Mouse (Mus musculus) layer of hippocampus, adult 8-10 months (tissue): ENCODE data around the gene Oxsr1. TPM values are rescaled to one million over a fixed set of nuclear protein-coding genes. Genes with fewer than 3 reads are reported as not detected.
"Not testable (repeated sequence)": the region's sequence is repeated elsewhere in the genome, so short reads cannot be mapped to it uniquely, and the experiment has no call there.

Source experiments
- DNase-seq, 2 experiments: peaks; one replicate each; pipeline ENCODE4 v3.0.0; 2022; ENCODE audit warnings: low spot score in 2 of 2
- total RNA-seq, 4 experiments: library from RNA; stranded (reverse); gene quantifications; 2 replicates each; pipeline ENCODE4 v1.2.4; 2022

Oxsr1 gene
- 10 to 100 TPM; 33.8 to 37.9 (median 35.9) TPM for total RNA-seq

GRCm38 (mm10) chr9:119322289-119323259, at the start of gene Oxsr1:
Gene Oxsr1, minus strand, starts transcription at chr9:119322427.
- DNase-seq: peak; percentile 99 to 100

DNA sequence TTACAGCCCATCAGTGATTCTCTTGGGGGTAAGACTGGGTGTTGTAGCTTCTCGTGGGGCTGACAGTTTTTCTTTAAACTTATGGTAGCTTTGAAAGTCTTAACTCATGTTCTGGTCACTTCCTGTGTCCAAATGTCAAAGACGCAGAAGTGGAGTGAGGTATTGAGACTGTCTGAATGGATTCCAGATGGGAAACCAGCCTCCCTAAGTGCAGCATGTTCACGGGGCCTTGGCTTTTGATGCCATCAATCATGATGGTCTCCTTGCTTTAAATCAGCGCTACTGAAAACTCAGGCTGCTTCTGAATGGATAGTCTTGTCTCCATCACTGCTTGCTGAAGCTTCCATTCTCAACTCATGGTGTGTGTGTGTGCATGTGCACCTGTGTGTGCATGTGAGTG, 49.0 kb upstream of the Oxsr1 start:
- no peak for DNase-seq

DNA sequence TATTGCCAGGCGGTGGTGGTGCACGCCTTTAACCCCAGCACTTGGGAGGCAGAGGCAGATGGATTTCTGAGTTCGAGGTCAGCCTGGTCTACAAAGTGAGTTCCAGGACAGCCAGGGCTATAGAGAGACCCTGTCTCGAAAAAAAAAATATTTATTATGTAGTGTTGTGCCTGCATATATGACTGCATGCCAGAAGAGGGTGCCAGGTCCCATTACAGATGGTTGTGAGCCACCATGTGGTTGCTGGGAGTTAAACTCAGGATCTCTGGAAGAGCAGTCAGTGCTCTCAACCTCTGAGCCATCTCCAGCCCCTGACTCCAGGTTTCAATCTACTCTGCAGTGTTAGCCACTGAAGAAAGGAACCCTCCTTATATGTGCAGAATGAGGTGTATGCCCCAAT, 48.5 kb upstream of the Oxsr1 start:
- DNase-seq: not testable (repeated sequence)

GRCm38 (mm10) chr9:119368367-119368766, 46.1 kb upstream of the Oxsr1 start:
- no peak for DNase-seq

DNA sequence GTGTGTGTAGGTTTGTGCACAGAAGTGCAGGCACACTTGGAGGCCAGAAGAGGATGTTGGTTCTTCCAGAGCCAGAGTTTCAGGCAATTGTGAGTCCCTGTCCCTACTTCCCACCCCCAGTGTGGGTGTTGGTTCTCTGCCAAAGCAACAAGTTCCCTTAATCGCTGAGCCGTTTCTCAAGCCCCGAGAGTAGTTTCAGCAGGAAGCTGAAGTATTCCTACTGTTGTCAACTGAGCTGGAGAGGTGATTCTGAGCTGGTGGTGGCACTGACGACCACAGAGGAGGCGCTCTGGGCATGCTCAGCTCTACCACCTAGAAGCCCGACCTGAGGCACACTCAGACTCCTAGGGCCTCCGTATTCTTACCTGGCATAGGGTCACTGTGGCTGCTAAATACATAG, 43.1 kb upstream of the Oxsr1 start, which contains the start of gene Slc22a14:
Gene Slc22a14 (minus strand): TSS at position 270 of the 400 bp plus-strand sequence.
- no peak for DNase-seq

DNA sequence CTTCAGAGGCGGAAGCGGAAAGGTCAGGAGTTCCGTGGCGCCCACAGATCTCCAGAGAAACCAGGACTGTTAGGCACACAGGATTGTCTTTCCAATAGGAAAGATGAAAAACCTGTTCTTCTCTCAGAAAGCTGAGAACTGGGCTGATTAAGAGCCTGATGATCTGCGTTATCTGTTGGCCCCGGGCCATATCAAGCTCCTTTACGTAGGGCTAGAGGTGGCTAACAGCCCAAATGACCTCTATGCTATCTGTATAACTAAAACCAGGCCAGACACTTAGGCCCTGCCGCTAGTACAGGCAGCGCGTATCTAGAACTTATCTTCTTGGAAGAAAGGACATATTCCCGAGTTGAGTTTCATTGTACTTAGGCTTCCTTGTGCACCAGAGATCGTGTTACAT, 41.0 kb upstream of the Oxsr1 start:
- DNase-seq: no peak

DNA sequence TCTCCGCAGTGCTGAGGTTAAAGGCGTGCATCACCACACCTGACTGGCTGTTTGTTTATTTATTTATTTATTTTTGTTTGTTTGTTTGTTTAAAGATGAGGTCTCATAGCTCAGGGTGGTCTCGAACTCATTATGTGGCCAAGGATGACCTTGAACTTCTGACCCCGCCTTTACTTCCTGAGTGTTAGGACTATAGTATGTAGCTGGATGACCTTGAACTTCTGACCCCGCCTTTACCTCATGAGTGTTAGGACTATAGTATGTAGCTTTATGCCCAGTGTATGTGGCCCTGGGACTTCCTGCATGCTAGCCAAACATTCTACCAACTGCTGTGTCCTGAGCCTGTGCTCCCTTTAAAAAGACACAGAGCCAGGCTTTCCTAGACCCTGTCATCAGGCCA, 39.2 kb upstream of the Oxsr1 start:
- DNase-seq: no peak

GRCm38 (mm10) chr9:119358058-119358429, 35.8 kb upstream of the Oxsr1 start:
- DNase-seq: no peak

DNA sequence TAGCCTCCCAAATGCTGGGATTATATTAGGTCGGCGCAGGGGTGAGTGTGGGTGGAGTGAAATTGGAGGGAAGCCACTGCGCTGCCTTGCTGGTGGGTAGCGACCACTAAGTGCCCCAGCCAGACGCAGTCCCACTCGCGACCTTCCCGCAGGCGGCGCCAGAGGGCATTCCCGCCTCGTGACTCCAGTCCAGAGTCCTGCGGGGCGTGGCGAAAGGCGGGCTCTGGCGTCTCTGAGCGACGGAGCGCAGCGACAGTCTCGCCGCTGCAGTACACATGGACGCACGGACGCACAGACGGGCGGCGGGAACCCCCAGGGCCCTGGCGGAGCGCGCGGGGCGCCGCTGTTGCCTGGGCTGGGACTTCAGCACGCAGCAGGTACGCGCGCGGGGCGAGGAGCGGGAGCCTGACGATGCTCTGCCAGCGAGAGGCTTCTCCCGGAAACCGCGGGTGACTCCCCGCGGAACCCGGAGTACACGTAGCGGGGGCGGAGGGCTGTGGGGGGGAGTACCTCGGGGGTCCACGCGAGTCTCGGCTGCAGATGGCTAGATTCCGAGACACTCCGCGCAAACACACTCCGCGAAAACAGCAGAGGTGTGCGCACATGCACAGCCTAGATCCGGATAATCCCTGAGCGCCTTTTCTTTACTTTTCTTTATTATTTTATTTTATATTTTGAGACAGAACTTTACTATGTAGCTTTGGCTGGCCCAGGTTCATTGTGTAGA, 35.3 kb upstream of the Oxsr1 start, which contains the start of gene Xylb:
Gene Xylb (plus strand): TSS at position 51 of the 727 bp plus-strand sequence.
- DNase-seq: peak; percentile 81 to 86

GRCm38 (mm10) chr9:119355943-119356342, 33.7 kb upstream of the Oxsr1 start:
- no peak for DNase-seq

GRCm38 (mm10) chr9:119353926-119354325, 31.7 kb upstream of the Oxsr1 start:
- no peak for DNase-seq

DNA sequence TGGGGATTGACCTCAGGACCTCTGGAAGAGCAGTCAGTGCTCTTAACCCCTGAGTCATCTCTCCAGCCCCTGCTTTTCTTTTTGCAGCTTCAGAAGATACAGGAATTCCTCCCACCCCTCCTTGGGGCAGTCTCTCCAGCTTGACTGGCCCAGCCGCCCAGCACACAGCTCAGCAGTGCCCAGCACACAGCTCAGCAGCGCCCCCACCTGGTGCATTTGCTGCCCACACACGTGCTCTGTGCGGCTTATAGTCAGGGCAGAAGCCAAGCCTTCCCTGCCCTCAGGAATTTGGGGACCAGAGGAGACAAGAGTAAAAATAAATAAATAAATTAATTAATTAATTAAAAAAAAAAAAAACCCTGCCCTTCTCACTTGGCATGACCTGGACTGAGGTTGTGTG, 29.8 kb upstream of the Oxsr1 start:
- DNase-seq: peak in 1 of 2 experiments; percentile 63

DNA sequence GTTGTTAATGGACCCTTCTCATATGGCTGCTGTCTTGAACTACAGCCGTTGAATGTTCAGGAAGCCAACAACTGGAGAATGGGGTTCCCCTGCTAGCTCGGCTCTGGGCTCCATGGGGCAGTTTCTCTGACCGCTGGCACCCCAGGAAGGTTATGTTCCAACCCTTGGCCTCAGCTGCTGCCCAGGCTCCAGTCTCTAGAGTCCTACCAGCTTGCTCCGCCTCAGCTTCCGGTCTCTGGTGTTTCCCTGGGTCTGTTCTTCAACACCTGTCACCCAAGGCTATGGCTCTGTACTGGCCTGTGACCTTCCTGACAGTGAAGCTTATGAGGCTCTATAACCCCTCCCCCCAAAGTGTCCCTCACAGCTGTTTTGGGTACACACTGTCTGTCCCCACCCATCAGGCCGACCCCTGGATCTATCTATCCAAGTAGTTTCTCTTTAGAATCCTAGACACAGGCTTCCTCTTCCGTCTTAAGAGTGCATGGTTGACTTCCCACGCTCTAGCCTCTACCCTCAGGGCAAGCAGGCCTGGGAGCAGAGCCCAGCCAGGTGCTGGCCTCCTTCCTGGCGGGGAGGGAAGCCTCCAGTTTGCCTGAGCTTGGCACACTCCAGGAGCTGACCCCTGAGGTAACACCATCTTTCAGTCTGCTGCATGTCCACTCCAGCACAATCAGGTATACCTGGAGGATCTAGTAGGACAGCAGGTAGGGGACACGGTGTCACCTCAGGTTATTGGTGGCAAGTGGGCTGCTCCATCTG, 28.9 kb upstream of the Oxsr1 start:
- DNase-seq: no peak

DNA sequence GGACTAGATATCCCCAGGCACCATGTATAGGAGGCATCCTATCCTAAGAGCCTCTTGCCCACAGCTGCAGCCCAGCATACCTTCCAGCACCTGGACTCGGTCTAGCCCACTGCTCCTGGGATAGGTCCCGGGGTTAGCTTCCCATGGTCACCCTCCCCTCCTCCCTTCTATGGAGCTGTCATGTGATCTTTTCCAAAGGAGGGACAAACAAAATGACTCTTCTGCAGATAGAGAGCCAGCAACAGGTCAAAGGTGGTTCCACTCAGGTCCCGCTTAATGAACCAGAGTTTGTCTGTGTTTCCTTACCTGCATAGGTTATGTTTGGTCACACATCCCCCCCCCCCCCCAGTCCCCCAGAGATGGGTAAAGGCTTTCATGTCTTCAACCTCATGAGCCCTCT, 28.3 kb upstream of the Oxsr1 start:
- no peak for DNase-seq

GRCm38 (mm10) chr9:119346376-119346775, 24.1 kb upstream of the Oxsr1 start:
- no peak for DNase-seq

DNA sequence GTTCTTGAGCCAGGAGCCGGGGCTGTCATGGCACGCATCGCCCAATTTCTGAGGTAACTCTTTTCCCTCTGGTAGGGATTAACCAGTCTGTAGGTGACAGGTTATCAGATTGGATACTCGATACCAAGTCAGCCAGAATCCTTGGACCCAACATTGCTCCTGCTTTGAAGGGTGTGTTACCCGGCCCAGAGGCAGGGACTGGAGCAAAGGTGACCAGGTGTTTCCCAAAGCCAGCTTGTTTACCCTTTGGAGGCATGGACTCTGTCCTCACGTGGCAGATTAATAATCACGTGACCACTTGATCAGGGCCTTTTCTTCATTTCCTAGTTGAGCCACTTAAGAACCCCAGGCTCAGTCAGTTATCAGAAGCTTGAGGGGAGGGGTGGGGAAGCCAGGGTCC, 20.5 kb upstream of the Oxsr1 start:
- no peak for DNase-seq

DNA sequence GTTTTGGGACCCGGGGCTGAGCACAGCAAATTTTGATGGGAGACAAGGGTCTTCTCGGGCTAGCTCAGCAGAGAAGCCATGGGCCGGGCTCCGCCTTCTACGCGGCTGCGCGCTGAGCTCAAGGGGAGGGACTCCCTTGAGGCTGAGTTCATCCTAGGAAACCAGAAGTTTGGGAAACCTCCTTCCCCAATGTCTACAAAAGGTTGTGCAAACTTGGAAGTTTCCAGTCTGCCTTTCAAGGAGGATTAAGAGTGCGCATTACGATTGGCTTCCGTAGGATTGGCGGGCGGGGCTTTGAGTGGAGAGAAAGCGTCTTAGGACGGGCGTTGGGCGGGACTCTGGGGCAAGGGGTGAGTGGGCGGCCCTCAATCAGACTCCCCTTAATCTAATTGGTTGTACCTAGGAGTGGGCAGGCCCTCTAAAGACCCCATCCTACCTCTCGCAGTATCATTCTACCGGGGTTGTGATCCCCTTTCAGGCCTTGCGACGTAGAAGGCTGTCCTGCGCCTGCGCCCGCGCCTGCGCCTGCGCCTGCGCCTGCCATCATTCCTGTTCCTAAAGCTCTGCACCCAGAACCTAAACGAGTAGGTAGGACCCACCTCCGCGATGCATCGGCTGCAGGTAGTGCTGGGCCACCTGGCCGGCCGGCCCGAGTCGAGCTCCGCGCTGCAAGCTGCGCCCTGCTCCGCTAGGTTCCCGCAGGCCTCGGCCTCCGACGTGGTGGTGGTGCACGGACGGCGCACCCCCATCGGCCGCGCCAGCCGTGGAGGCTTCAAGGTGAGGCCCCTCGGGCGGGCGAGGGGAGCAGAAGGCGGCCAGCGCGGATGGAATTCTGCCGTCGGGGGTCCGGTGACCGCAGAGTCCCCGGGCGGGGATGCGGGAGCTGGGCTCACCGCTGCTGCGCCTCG, 18.9 kb upstream of the Oxsr1 start, which contains the start of gene Myd88:
Gene Myd88 (minus strand): TSS at position 503 of the 908 bp plus-strand sequence.
- DNase-seq: peak; percentile 95 to 98

DNA sequence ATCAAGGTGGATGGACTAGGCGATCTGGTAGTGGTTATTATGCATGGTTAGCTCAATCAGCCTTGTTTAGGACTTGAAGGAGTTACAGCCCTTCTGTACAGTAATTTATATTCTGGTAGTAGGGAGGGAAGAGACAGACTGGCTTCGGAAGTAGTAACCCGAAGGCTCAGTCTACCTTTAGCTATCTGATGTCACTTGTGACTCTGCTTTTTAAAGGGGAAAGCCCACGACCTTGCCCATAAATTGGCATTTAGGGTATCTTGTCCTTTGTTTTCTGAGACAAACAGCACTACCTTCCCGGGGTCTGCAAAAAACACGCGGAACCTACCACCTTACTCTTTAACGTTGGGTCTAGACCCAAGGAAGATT, 18.0 kb upstream of the Oxsr1 start:
- DNase-seq: no peak

DNA sequence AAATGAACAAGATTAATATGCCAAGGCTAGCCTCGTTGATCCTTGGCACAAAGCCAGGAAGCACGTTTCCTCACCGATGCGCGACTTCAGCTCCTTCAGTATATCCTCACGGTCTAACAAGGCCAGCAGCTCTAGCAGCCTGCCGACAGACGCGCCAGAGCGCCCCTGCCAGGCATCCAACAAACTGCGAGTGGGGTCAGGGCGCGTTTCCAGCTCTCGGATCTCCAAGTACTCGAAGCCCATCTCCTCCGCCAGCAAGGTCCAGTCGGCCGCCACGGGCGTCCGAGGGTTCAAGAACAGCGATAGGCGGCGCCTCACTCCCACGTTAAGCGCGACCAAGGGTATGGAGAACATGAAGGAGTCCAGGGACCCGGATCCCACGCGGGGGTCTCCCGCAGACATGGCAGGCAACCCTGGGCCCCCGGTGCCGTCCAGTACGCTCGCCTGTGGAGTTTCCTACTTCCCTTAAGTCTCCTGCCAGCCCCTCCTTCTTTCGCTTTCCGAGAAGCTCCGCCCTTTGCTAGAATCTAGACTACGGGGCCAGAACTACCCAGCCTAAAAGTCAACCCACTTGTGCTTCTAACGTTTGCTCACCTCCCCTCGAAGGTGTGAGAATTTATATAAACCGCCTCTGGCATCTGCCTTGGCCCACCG, 17.5 kb upstream of the Oxsr1 start, which contains the start of gene Acaa1a:
Gene Acaa1a (plus strand): TSS at position 119 of the 654 bp plus-strand sequence.
- peak in 1 of 2 experiments; percentile 52 for DNase-seq

- DNase-seq: no peak
These were observed 16.9 kb upstream of the Oxsr1 start for GRCm38 (mm10) chr9:119339106-119339505.
